ENCODE assay signal across 10 mouse cellular contexts in the genomic region with DNA sequence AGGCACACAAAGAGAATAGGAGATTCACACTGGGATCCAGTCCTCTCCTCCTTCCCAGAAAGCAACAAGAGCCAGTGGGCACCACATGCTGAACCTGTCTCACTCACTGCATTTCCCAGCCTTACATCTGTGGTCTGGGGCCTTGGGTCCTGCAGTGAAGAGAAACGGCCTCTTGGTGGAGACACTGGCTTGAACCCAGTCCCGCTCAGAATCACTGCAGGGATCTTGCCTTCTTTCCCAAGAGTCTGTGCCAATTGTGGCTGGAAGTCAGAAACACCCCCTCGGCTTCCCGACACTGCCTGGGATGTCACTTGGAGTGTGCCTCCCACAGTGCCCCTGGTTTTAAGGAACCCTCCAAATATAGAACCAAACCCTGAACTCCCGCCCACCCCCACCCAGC. TPM values are rescaled to one million over a fixed set of nuclear protein-coding genes. Genes with fewer than 3 reads are reported as not detected.
DNase-seq lines count a peak whose midpoint lies in the region; ATAC-seq and TF ChIP-seq lines count a peak whose summit lies in the region.
"Had no signal": no experiment of that assay in that cellular context is flagged by ENCODE, and none has a peak within 500 bp of the region (broad histone marks: within the 10 kb centered on the region; RNA-seq: fewer than 3 reads in every experiment).

No protein-coding gene starts in this region.

- H3K36me3 ChIP-seq in heart, embryonic 12.5 days: no peaks in the 10 kb centered on the region
- no peaks in the 10 kb centered on the region for H3K36me3 ChIP-seq in testis, adult 2 months (ENCODE audit: control insufficient read depth, insufficient read depth, low read length)
- no peaks in the 10 kb centered on the region for H3K36me3 ChIP-seq in embryonic facial prominence, embryonic 14.5 days (ENCODE audit: control insufficient read depth, insufficient read depth, low read length)
- H3K36me3 ChIP-seq in forebrain, embryonic 12.5 days (replicated peaks): no peaks in the 10 kb centered on the region

- intact Hi-C loops in heart, postnatal 25 days (cut with DNase I): no loop called here

- H3K4me3 ChIP-seq in heart, embryonic 12.5 days: no peak overlapping the region
- H3K4me3 ChIP-seq in testis, adult 2 months (ENCODE audit: control insufficient read depth, low read depth, low read length): no peak overlapping the region
- no peak overlapping the region for H3K4me3 ChIP-seq in embryonic facial prominence, embryonic 14.5 days (ENCODE audit: low read depth, low read length)
- H3K4me3 ChIP-seq in forebrain, embryonic 12.5 days (replicated peaks): no peak overlapping the region

- H3K9ac ChIP-seq in heart, embryonic 12.5 days: no peak overlapping the region
- H3K9ac ChIP-seq in embryonic facial prominence, embryonic 14.5 days (ENCODE audit: low read depth, low read length): no peak overlapping the region
- H3K9ac ChIP-seq in forebrain, embryonic 12.5 days: no peak overlapping the region

- no peak for TF ChIP-seq POLR2A in testis, adult 2 months (IDR thresholded peaks at IDR 0.05; ENCODE audit: control insufficient read depth, low read depth, low read length)

- TF ChIP-seq CTCF in testis, adult 2 months (IDR thresholded peaks at IDR 0.05; ENCODE audit: control insufficient read depth, insufficient read depth, insufficient replicate concordance, low read depth, low read length): peak; percentile 30; the same call in 1 of the 2 replicates

- no peak overlapping the region for H3K4me2 ChIP-seq in heart, embryonic 12.5 days
- H3K4me2 ChIP-seq in embryonic facial prominence, embryonic 14.5 days (ENCODE audit: low read depth, low read length): no peak overlapping the region
- H3K4me2 ChIP-seq in forebrain, embryonic 12.5 days: no peak overlapping the region

- no peak overlapping the region for H3K27ac ChIP-seq in heart, embryonic 12.5 days (ENCODE audit: poor library complexity, severe bottlenecking)
- no peak overlapping the region for H3K27ac ChIP-seq in testis, adult 2 months (ENCODE audit: control insufficient read depth, insufficient read depth, low read depth, low read length)
- H3K27ac ChIP-seq in embryonic facial prominence, embryonic 14.5 days (replicated peaks; ENCODE audit: low read depth, low read length): no peak overlapping the region; the same call in 1 of the 2 replicates
- H3K27ac ChIP-seq in forebrain, embryonic 12.5 days: no peak overlapping the region

- ATAC-seq in heart, embryonic 12.5 days (ENCODE audit: insufficient number of reproducible peaks, low FRiP score): 0 out of 2 replicates have a peak, but pooled peaks have one; percentile 29
- peak; percentile 70 for ATAC-seq in embryonic facial prominence, embryonic 14.5 days (ENCODE audit: low read depth)
- no peak for ATAC-seq in forebrain, embryonic 12.5 days (ENCODE audit: low FRiP score)

- H3K9me3 ChIP-seq in heart, embryonic 12.5 days (replicated peaks): no peaks in the 10 kb centered on the region
- H3K9me3 ChIP-seq in embryonic facial prominence, embryonic 14.5 days (ENCODE audit: control insufficient read depth, low read length): no peaks in the 10 kb centered on the region
- no peaks in the 10 kb centered on the region for H3K9me3 ChIP-seq in forebrain, embryonic 12.5 days

- no peaks in the 10 kb centered on the region for H3K27me3 ChIP-seq in heart, embryonic 12.5 days (replicated peaks)
- H3K27me3 ChIP-seq in testis, adult 2 months (ENCODE audit: control insufficient read depth, insufficient read depth, low read length): no peaks in the 10 kb centered on the region
- no peaks in the 10 kb centered on the region for H3K27me3 ChIP-seq in embryonic facial prominence, embryonic 14.5 days (replicated peaks; ENCODE audit: control insufficient read depth, insufficient read depth, low read length)
- H3K27me3 ChIP-seq in forebrain, embryonic 12.5 days: no peaks in the 10 kb centered on the region

- no peak for DNase-seq in heart, postnatal 25 days (ENCODE audit: low spot score)
- no peak for DNase-seq in testis, postnatal 14 days (ENCODE audit: low spot score)
- peak; percentile 77 for DNase-seq in embryonic facial prominence, embryonic 14.5 days (ENCODE audit: low spot score)
- DNase-seq in mesoderm, embryonic 11.5 days (ENCODE audit: low read depth, low spot score): peak; percentile 30
- DNase-seq in adrenal gland, adult 8-10 months: no peak

- peaks cover under 1% of the 10 kb centered on the region for H3K4me1 ChIP-seq in heart, embryonic 12.5 days (replicated peaks)
- no peaks in the 10 kb centered on the region for H3K4me1 ChIP-seq in testis, adult 2 months (ENCODE audit: control insufficient read depth, insufficient read depth, low read length)
- 0 out of 2 replicates have a peak, but pooled peaks cover 7% of the 10 kb centered on the region for H3K4me1 ChIP-seq in embryonic facial prominence, embryonic 14.5 days (ENCODE audit: control insufficient read depth, insufficient read depth, low read length)
- H3K4me1 ChIP-seq in forebrain, embryonic 12.5 days: 0 out of 2 replicates have a peak, but pooled peaks cover 2% of the 10 kb centered on the region

- 19% methylated on average over 5 of the region's 5 CpGs for WGBS in heart, embryonic 12.5 days
- 22% methylated on average over 5 of the region's 5 CpGs for WGBS in embryonic facial prominence, embryonic 14.5 days
- 25% methylated on average over 5 of the region's 5 CpGs for WGBS in forebrain, embryonic 12.5 days

RNA-seq across cellular contexts. Expression of gene Tpcn2, which starts 5.5 kb away (rescaled TPM):
- 6.4 and 7.3 TPM in 2 replicates for polyA plus RNA-seq in heart, embryonic 12.5 days (2016; fragmentation: Nextera tagmentation; extraction: Ambion mirVana)
- 1 to 10 TPM; 3.0 to 4.2 TPM for total RNA-seq in heart, postnatal 25 days (2021)
- polyA plus RNA-seq in testis, adult 2 months (2012; rRNA removed): 15.3 and 16.8 TPM in 2 replicates
- polyA plus RNA-seq in embryonic facial prominence, embryonic 14.5 days (2014; fragmentation: Nextera tagmentation; extraction: Ambion mirVana): 3.6 and 3.7 TPM in 2 replicates
- 10 to 100 TPM in 3 of 4 experiments, 1 to 10 TPM in 1; 8.0 to 34.6 (median 21.0) TPM for total RNA-seq in adrenal gland, adult 8-10 months (2022)
- polyA plus RNA-seq in forebrain, embryonic 12.5 days (2016; fragmentation: Nextera tagmentation; extraction: Ambion mirVana): 4.8 and 5.2 TPM in 2 replicates

RNA-seq across cellular contexts. Expression of gene Mrgprf, which starts 11.3 kb away (rescaled TPM):
- polyA plus RNA-seq in heart, embryonic 12.5 days (2016; fragmentation: Nextera tagmentation; extraction: Ambion mirVana): 0.13 and 0.26 TPM in 2 replicates
- 1 to 10 TPM; 4.3 to 5.5 TPM for total RNA-seq in heart, postnatal 25 days (2021)
- 1.1 and 1.2 TPM in 2 replicates for polyA plus RNA-seq in testis, adult 2 months (2012; rRNA removed)
- polyA plus RNA-seq in embryonic facial prominence, embryonic 14.5 days (2014; fragmentation: Nextera tagmentation; extraction: Ambion mirVana): 7.5 and 10.0 TPM in 2 replicates
- 1 to 10 TPM in 3 of 4 experiments, under 1 TPM in 1; 0.91 to 3.0 (median 1.2) TPM for total RNA-seq in adrenal gland, adult 8-10 months (2022)
- 0.46 and 0.47 TPM in 2 replicates for polyA plus RNA-seq in forebrain, embryonic 12.5 days (2016; fragmentation: Nextera tagmentation; extraction: Ambion mirVana)

RNA-seq across cellular contexts. Expression of gene Mrgprd, which starts 25.3 kb away (rescaled TPM):
- polyA plus RNA-seq in heart, embryonic 12.5 days (2016; fragmentation: Nextera tagmentation; extraction: Ambion mirVana): not detected in 2 replicates
- total RNA-seq in heart, postnatal 25 days (2021): not detected
- polyA plus RNA-seq in testis, adult 2 months (2012; rRNA removed): not detected in 2 replicates
- polyA plus RNA-seq in embryonic facial prominence, embryonic 14.5 days (2014; fragmentation: Nextera tagmentation; extraction: Ambion mirVana): not detected in 2 replicates
- total RNA-seq in adrenal gland, adult 8-10 months (2022): not detected
- not detected in 2 replicates for polyA plus RNA-seq in forebrain, embryonic 12.5 days (2016; fragmentation: Nextera tagmentation; extraction: Ambion mirVana)
- polyA plus RNA-seq: large intestine, adult 2 months; neural tube, embryonic 14.5 days had no signal

Comparison
In these comparisons a context has a peak if more than half of its experiments do, and no peak if none do; other contexts are left out.
1. DNase-seq: peak in embryonic facial prominence, embryonic 14.5 days (single experiment) and mesoderm, embryonic 11.5 days (single experiment); none in heart, postnatal 25 days (single experiment), testis, postnatal 14 days (single experiment) and adrenal gland, adult 8-10 months (single experiment).